Mouse (Mus musculus): Measurements from ENCODE around the gene Gucy2e.

The Gucy2e gene

DNA sequence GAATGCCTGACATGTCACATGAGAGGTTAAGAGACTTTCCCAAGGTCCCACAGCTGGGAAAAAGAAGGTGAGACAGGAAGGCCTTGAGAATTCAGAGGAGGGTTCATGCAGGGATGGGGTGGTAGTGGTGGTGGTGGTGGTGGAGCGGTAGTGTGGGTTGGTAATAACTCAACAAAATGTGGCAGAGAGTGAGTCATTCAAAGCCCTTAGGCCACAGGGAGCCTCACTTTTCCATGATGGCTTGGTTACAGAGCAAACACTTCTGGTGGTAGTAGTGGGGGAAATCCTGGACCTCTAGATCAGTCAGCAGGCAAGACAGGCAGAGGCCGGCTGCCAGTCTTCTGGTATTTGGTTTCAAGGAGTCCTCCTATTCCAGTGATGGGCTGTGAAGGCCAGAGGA, 64.2 kb downstream of the Gucy2e start:
- DNase-seq (ENCODE audit: low spot score) = no peak

DNA sequence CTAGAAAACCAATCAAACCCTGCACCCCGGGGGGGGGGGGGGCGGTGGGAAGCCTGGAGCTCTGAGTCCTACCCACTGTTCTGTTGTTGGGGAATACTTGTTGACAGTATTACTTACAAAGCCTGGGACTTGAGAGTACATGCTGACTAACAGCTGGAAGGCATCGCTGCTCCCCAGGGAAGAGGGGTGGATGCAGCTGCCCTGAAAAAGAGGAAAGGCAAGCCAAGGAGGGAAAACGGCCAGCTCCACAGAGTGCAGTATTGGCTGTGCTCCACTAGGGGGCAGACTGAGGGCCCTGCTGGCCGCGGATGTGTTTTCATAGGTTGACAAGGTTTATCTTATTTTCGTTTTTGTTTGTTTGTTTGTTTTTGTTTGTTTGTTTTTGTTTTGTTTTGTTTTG, 65.2 kb downstream of the Gucy2e start:
- DNase-seq (ENCODE audit: low spot score) = peak; percentile 76

DNA sequence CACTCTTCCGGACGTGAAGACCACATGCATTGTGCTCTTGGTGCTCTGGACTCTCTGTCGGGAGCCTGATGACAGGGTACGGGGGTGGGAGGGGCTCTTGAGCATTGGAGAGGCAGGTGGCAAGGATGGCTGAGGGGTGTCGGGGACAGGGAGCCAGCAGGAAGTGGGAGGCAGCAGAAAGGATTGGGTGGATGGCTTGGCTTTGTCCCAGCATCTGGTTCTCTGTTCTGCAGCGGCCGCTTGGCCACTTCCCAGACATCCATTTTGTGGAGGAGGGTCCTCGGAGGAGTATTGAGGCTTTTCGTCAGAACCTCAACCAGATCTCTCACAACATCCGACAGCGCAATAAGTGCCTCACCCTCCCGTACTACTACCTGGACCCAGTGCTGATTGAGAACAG, 67.5 kb downstream of the Gucy2e start:
- no peak for DNase-seq (ENCODE audit: low spot score)

All from urinary bladder, postnatal 14 days (tissue).